Mouse (Mus musculus): ENCODE measurements around the gene Nr1d1.

The Nr1d1 gene

DNA sequence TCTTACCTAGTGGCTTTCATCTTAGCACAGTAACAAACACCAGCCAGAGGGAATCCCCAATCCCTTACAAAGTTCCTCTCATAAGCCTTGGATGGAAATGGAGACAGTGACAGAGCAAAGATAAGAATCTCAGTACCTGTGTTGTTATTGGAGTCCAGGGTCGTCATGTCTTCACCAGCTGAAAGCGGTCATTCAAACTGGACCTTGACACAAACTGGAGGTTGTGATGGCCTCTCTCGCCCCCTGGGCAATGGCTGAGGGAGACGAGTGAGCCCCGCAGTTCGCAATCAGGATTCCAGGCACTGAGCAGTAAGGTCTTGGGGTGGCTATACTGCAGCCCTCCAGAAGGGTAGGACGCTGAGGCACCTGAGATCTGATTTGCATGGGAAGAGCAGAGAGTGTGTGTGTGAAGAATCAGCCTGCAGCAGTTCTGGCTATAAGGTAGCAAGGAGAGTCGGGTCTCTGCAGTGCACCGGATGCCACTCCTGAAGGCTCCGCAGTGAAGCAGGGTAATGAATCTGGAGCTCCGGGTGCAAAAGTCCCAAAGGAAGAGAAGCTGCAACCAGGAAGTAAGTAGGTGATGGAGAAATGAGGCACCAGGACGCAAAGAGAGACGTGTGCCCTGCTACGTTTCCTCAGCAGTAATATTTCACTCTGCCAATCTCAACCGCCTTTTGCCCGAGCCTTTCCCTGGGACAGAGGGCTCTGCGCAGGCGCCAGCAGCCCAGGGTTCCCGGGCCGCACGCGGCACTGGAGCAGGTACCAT lies at the start of gene Nr1d1:
Gene Nr1d1 (minus strand): TSS at position 752 of the 766 bp plus-strand sequence.
- DNase-seq (ENCODE audit: low read depth, low spot score): peak; percentile 44

DNA sequence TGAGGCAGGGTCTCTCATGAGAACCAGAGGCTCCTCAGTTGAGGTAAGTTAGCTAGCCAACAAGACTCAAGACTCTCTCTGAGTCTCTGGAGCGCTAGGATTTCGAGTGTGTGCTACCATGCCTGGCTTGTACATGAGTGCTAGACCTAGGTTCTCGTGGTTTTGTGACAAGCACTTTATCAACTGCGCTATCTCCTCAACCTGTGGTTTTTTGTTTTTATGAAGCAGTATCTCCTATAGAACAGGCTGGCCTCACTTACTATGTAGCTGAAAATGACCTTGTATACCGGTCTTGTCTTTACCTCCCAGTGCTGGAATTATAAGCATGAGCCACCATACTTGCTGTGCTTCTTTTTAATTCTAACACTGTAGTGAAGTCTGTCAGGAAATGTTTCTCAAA lies 45.8 kb upstream of the Nr1d1 start:
- DNase-seq (ENCODE audit: low read depth, low spot score): peak; percentile 43

GRCm38 (mm10) chr11:98816706-98817239 lies 41.6 kb upstream of the Nr1d1 start:
- DNase-seq (ENCODE audit: low read depth, low spot score): no peak

DNA sequence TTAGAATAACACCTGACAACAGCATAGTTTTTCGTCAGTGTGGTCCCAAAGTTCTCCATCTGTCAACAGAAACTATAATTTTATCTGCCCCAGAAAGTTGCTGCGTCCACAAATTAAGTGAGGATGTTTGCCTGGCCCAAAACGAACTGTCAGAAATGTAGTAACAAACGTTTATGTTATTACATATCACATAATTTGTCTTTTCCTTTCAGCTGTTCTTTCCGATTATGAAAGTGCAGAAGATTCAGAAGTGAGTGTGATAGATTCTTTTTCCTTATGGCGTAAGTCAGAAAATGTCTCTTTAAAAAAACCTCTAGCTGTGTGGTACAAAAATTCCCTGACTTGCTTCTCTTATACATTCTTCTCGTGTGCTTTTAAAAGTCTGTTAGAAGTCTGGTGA lies 35.6 kb upstream of the Nr1d1 start:
- no peak for DNase-seq (ENCODE audit: low read depth, low spot score)

- peak; percentile 99 for DNase-seq (ENCODE audit: low read depth, low spot score)
Measured at GRCm38 (mm10) chr11:98809457-98810290, 34.5 kb upstream of the Nr1d1 start.

DNA sequence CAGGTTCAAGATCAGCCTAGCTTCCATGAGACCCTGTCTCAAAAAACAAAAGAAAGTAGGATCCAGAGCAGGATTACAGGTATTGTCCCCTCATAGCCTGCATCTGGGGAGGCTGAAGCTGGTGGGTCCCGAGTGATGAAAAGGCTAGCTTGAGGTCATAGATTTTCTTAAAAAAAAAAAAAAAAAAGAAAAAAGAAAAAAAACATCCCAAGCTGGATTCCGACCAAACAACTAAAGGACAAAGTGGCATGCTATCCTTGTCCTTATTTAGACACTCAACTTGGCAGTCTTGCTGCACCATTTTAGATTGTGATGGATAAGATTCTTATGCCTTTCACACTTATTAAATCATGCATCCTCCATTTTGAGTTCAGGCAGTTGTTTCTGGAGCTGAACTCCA lies 33.3 kb upstream of the Nr1d1 start:
- DNase-seq (ENCODE audit: low read depth, low spot score): no peak

DNA sequence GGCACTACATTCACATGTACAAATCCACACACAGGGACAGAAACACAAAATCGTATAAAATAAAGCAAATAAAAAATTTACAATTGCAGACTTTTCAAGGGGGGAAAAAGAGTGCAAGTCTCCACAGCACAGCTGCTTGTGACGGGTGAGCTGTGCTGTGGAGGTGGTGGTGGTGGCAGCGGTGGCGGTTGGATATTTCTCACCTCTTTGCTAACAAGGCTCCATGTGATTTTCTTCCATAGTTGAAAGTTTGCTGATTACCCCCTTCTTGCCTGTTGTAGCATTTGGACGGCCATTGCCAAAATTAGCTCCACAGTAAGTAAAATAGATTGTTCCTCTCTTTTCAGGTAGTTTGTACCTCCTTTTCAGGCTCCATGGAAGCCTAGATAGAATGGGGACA lies 29.5 kb upstream of the Nr1d1 start, which contains the start of gene Casc3:
Gene Casc3 (plus strand): TSS at position 301 of the 400 bp plus-strand sequence.
- no peak for DNase-seq (ENCODE audit: low read depth, low spot score)

GRCm38 (mm10) chr11:98797909-98798308 lies 22.8 kb upstream of the Nr1d1 start:
- DNase-seq (ENCODE audit: low read depth, low spot score): peak; percentile 24

GRCm38 (mm10) chr11:98797306-98797705 lies 22.2 kb upstream of the Nr1d1 start:
- no peak for DNase-seq (ENCODE audit: low read depth, low spot score)

GRCm38 (mm10) chr11:98796515-98797216 lies 21.5 kb upstream of the Nr1d1 start:
- DNase-seq (ENCODE audit: low read depth, low spot score): peak; percentile 63

DNA sequence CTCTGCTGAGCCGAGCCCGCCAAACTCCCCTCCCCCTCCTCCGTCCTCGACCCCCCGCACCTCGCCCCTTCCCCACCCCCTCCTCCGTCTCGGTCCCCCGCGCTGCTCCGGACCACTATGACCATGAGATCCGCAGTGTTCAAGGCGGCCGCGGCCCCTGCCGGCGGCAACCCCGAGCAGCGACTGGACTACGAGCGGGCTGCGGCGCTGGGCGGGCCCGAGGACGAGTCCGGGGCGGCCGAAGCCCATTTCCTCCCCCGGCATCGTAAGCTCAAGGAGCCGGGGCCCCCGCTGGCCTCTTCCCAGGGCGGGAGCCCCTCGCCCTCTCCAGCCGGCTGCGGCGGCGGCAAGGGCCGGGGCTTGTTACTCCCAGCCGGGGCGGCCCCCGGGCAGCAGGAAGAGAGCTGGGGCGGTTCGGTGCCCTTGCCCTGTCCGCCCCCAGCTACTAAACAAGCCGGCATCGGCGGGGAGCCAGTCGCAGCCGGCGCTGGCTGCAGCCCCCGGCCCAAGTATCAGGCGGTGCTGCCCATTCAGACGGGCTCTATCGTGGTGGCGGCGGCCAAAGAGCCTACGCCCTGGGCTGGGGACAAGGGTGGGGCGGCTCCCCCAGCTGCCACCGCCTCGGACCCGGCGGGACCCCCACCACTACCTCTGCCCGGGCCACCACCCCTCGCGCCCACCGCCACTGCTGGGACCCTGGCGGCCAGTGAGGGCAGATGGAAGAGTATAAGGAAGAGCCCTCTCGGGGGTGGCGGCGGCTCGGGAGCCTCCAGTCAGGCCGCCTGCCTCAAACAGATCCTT lies 20.8 kb upstream of the Nr1d1 start:
- DNase-seq (ENCODE audit: low read depth, low spot score): peak; percentile 57

- peak; percentile 92 for DNase-seq (ENCODE audit: low read depth, low spot score)
Measured at GRCm38 (mm10) chr11:98795015-98795713, 20.0 kb upstream of the Nr1d1 start, which contains the start of gene Msl1. Gene Msl1, plus strand, starts transcription at chr11:98795516.

GRCm38 (mm10) chr11:98794469-98795014 lies 19.4 kb upstream of the Nr1d1 start:
- peak; percentile 67 for DNase-seq (ENCODE audit: low read depth, low spot score)

DNA sequence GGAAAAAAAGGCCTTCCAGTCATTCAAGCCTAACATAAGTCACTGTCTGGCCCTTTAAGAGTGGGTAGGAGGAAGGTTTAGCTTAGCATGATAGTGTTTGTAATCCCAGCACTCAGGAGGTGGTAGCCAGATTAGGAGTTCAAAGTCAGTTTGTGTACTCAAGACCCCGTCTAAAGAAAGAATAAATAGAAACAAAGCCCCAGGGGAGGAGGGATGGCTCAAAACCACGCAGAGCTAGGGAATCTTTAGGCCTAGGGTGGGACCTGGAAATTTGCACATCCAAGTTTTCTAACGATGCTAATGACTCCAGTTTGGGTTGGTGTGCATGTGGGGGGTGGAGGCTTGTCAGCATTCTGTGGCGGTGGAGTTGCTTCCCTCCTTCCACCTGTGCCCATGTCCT lies 16.9 kb upstream of the Nr1d1 start:
- no peak for DNase-seq (ENCODE audit: low read depth, low spot score)

GRCm38 (mm10) chr11:98791448-98791847 lies 16.3 kb upstream of the Nr1d1 start:
- DNase-seq (ENCODE audit: low read depth, low spot score): no peak

DNA sequence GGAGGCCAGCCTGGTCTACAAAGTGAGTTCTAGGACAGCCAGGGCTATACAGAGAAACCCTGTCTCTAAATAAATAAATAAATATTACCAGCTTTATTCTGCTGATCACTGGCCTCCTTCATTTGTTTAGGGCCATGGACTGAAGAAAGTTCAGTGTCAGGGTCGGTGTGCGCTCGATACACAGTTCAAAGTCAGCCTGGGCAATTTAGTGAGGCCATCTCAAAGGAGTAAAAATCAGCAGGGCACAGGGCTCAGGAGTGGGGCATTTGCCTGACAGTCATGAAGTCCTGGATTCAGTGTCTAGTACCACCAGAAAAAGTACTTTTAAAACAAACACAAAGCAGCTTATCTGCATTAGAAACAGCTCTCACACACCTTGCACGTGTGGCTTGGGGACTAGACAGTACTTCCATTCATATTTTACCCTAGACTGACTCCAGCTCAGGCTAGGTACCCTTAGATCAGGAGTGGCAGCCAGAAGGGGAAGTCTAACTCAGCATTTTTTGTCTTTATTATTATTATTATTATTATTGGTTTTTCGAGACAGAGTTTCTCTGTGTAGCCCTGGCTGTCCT lies 15.6 kb upstream of the Nr1d1 start:
- no peak for DNase-seq (ENCODE audit: low read depth, low spot score)

DNA sequence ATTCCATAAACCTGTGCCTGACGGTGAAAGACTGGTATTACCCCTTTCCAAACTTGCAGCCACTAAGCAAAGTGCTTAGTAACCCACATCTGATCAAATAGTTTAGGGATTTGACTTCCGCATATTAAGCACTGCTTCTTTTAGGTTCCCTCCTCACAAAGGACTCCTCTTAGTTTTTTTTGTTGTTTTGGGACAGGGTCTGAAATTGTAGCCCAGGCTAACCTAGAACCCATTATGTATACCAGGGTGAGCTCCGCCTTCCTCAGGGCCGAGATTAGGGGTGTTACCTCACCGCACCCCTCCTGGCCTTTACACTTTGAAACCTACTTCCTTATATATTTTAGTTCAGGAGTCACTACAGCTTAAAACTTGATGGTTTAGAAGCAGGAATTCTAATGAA lies 14.7 kb upstream of the Nr1d1 start:
- no peak for DNase-seq (ENCODE audit: low read depth, low spot score)

DNA sequence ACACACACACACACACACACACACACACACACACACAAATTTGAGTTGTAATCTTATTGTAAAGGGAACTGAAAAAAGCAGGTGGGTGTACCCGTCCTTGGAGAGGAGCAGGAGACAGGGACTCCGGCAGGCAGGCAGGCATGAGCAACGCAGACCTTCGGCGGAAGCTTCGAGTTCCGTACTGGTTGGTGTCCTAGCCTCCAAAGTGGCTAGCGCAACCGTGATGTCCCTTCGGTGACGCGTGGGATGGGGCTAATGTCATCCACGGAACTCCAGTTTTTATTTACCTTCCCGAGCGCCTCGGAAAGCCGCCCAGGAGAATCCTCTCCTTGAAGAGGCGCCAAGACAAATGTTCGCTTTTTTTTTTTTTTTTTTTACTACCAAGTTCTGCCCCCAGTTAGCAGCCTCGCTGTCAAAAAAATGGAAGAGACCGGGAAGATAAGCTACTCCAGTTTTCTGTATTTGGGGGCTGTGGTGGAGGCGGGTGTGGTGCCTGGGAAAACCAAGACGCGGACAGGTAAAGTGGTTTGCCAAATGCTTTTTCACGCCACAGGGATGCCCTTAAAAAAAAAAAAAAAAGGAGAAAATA lies 14.2 kb upstream of the Nr1d1 start:
- DNase-seq (ENCODE audit: low read depth, low spot score): no peak

GRCm38 (mm10) chr11:98788550-98789218 lies 13.6 kb upstream of the Nr1d1 start:
- peak; percentile 94 for DNase-seq (ENCODE audit: low read depth, low spot score)
